Mouse (Mus musculus): ENCODE data around the gene Tgoln1.

Gene Tgoln1

DNA sequence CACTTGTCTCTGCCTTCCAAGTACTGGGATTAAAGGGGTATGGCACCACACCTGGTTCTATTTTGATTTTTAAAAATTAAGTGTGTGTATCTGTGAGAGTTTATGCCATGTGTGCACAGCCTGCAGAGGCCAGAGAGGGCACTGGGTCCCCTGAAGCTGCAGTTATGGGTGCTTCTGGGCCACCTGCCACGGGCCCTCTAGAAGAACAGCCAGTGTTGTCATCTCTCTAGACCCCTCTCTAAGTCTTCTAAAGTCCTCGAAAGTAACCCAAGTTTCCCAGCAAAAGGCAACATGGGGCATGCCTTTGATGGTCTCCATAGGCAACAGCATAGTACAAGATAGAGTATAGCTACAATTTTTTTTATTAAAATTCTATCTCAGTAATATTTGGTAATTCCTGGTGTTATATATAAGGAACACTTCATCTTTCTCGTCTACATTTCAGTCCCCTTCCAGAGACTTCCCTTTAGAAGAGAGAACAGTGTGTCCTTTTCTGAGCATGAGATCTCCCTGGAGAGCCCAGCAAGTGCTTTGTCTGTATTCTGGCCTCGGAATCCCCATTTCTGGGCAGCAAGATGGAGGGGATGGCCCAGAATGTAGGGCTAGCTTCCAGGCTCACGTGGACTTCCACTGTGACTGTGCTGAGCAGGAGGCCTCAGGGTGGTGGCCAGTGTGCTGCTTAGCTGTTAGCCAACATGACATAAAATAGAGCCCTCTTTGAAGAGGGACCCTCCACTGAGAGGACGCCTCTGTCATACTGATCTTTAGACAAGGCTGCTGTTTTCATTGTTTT, 23.6 kb downstream of the Tgoln1 start:
- no peak for DNase-seq

DNA sequence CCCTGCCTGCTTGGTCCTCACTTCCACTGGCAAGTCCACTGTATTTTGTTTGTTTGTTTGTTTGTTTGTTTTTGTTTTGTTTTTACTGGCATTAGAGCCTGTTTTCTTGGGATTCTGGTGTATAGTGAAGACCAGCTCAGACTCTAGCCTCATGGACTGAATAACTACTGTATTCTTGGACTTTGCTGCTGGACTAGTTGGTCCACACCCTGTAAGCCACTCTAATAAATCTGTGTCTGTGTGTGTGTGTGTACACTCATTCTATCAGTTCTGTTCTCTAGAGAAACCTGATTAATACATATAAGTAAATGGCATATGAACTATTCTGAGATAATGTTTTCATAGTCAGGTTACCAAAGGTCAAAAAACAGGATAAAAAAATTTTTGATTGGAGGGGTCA, 26.7 kb downstream of the Tgoln1 start:
- DNase-seq = no peak

DNA sequence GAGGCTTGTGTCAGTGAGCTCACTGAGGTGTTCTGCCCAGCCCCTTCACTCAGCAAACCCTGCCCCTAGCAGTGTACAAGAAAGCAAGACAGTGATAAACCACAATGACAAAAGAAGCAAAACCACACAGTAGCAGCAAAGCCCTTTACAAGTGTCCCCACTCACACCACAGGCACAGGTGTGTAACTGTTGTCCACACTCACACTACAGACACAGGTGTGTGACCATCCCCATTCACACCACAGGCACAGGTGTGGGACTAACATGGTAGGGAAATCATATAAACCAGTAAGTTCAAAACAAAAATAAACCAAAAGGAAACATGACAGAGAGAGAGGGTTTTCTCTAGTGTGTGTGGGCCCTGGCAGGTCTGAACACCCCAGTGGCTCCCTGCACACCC, 28.5 kb downstream of the Tgoln1 start:
- no peak for DNase-seq

- DNase-seq = no peak
These were observed 30.1 kb downstream of the Tgoln1 start for GRCm38 (mm10) chr6:72586701-72587100.

GRCm38 (mm10) chr6:72584154-72584553, 32.6 kb downstream of the Tgoln1 start:
- DNase-seq = peak; percentile 32

GRCm38 (mm10) chr6:72583211-72583839, 33.5 kb downstream of the Tgoln1 start:
- no peak for DNase-seq

GRCm38 (mm10) chr6:72581625-72582382, 35.0 kb downstream of the Tgoln1 start:
- DNase-seq = no peak

- no peak for DNase-seq
These were observed 40.8 kb downstream of the Tgoln1 start for GRCm38 (mm10) chr6:72576041-72576440.

DNA sequence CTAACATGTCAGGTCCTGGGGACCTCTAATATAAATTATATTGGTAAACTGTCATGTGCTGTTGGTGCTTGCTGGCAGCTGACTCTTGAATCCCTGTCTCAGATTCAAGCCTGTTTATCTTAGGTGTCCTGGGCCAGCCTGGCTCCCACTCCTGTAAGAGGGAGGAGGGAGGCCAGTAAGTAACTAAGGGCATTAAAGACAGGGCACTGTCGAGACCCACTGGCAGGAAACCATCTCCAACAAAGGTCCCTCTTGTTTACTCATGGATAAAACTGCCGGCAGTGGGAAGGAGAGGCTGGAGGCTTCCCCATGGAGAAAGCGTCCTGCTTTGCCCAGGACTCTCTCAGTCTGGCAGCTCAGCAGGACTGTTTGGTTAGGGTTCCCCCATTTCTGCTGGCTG, 45.0 kb downstream of the Tgoln1 start:
- no peak for DNase-seq

DNA sequence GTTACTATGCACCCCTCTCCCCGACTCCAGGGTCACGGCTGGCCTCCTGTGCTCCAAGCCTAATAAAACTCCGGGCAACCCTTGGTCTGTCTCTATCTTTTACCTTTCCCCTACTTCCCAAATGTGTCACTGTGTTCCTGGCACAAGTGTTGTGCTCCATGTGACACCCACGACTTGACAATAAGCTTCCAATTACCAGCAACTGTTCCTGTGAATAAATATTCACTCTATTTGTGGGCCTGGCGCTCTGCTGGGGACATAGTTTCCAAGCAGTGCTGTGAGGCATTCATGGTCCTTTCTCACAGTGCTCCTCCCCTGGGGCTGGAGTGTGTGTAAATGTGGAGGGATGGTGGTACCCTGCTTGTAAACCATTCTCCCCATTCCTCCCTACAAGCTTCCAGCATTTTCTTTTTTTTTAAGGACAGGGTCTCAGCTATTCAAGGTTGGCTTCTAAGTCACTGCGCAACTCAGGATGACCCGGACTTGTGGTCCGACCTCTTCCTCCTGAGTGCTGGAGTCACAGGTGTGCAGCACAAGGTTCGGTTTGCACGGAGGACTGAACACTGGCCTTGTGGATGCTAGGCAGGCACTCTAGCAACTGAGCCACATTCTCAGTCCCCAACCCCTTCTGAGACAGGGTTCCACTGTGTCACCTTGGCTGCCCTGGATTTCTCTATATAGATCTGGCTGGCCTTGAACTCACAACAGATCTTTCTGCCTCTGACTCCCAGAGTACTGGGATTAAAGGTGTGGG, 46.0 kb downstream of the Tgoln1 start:
- no peak for DNase-seq

GRCm38 (mm10) chr6:72568736-72569135, 48.1 kb downstream of the Tgoln1 start:
- DNase-seq = no peak

DNA sequence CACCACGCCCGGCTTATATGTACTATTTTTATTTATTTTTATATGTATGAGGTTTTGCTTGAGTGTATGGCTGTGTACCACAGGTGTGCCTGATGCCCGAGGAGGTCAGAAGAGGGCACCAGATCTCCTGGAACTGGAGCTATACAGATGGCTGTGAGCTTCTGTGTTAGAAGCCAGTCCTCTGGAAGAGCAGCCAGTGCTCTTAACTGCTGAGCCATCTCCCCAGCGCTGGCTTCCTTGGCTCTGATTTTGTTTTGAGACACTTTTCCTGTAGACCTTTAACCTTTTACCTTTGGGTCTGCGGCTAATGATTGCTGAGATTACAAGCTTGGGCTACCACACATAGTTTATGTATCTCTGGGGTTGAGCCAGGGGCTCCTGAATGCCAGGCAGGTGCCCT, 49.3 kb downstream of the Tgoln1 start:
- peak; percentile 45 for DNase-seq

DNA sequence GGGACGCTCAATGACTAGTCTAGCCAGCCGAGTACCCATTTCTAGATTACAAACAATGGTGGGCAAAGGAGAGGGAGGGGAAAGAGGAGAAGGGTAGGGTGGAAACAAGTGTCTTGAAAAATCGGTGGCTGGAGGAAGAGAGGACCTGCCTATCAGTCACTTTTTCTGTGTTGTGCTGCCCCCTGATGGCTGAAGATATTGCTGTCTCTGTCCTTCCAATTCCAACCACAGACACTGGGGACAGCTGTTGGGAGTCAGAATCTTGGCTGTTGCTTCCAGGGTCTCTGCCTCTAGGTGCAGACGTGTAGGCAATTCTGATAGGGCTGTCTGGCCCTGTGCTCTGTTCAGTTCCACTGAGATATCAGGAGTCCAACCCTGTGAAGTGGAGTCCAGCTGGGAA, 50.8 kb downstream of the Tgoln1 start:
- DNase-seq = peak; percentile 92

GRCm38 (mm10) chr6:72565506-72565905, 51.3 kb downstream of the Tgoln1 start:
- DNase-seq = no peak

DNA sequence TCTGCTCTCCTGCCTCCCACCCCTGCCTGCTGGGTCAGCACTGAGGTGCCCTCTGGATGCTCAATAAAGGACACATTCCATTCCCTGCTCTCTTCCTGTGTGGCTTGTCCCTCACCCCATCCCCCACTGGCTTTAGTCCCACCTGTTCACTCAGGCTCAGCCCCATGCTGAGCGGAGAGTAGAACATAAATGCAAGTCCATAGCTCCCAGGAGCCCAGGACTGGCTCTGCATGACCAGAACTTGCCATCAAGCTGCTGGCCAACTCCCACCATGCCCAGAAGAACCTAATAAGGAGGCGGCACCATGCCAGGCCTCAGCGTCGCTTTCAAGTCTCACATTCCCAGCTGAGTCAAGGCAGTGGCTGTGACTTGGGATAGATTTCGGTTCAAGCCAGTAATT, 53.9 kb downstream of the Tgoln1 start:
- peak; percentile 53 for DNase-seq

DNA sequence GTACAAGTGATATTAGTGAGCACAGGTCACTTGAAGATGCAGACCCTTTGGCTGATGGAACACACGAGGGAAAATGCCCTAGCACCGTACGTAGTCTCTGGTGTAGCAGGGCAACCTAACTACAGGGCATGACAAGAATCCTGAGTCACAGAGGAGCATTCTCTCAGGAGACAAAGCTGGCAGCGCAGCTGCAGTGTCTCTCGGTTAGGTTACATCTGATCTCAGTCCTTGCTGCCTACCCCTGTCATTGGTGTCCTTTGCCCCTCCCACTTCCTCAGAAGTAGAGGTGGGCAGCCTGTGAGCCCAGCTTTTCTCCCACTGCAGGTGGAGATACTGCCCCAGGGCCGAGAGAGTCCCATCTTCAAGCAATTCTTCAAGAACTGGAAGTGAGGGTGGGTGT, 54.3 kb downstream of the Tgoln1 start:
- no peak for DNase-seq

- DNase-seq = no peak
These were observed 56.0 kb downstream of the Tgoln1 start for GRCm38 (mm10) chr6:72560801-72561200.

Measured in kidney, adult 18-20 months (tissue).